In the genomic region with DNA sequence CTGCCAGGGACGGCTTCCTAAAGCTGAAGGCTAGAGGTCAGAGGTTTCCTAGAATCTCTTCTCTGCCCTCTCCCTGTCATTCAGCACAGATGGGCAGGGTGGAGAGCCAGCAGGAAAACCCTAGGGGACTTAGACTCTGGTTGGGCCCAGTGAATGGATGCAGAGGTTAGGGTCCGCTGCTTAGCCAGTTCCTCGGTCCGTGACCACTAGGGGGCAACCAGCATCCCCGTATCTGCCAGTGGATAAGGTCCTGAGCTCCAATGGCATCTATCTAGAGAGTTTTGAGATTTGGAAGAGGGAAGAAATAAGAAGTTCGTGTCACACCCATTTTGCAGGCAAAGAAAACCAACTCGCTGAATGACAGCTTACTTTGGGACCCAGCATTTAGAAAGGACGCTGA, we compare ENCODE assay signal across 8 mouse cellular contexts.
DNase-seq lines count a peak whose midpoint lies in the region; ATAC-seq and TF ChIP-seq lines count a peak whose summit lies in the region.

No protein-coding gene starts in this region.

- no peak for TF ChIP-seq POLR2A in ES-Bruce4 (IDR thresholded peaks at IDR 0.05; ENCODE audit: insufficient read depth, low read length)

- ATAC-seq in forebrain, embryonic 14.5 days: no peak; the same call in 1 of the 2 replicates
- no peak for ATAC-seq in forebrain, embryonic 13.5 days
- peak; percentile 77 for ATAC-seq in megakaryocyte progenitor cell, adult 5-6 weeks (replicated peaks; ENCODE audit: poor library complexity)
- ATAC-seq in stomach, postnatal 0 days (ENCODE audit: low FRiP score, low TSS enrichment): no peak

- TF ChIP-seq CTCF in ES-Bruce4 (IDR thresholded peaks at IDR 0.05; ENCODE audit: low read depth, low read length): peak; percentile 81
- peak; percentile 81 for TF ChIP-seq CTCF in gastrocnemius, adult 2 months (IDR thresholded peaks at IDR 0.05)
- TF ChIP-seq CTCF in stomach, postnatal 0 days (IDR thresholded peaks at IDR 0.05; ENCODE audit: low read depth): peak; percentile 83

- H3K36me3 ChIP-seq in forebrain, embryonic 14.5 days (ENCODE audit: control insufficient read depth, insufficient read depth, low read length): no peaks in the 10 kb centered on the region
- H3K36me3 ChIP-seq in forebrain, embryonic 13.5 days (ENCODE audit: poor library complexity, severe bottlenecking): no peaks in the 10 kb centered on the region
- H3K36me3 ChIP-seq in ES-Bruce4 (ENCODE audit: control insufficient read depth, insufficient read depth, low read length, poor library complexity, severe bottlenecking): no peaks in the 10 kb centered on the region
- H3K36me3 ChIP-seq in stomach, postnatal 0 days (ENCODE audit: control insufficient read depth, insufficient read depth, low read length): no peaks in the 10 kb centered on the region

- H3K27ac ChIP-seq in forebrain, embryonic 14.5 days (ENCODE audit: low read depth, low read length): no peak overlapping the region
- H3K27ac ChIP-seq in forebrain, embryonic 13.5 days: no peak overlapping the region
- H3K27ac ChIP-seq in ES-Bruce4 (ENCODE audit: insufficient read depth, low read length): no peak overlapping the region
- no peak overlapping the region for H3K27ac ChIP-seq in gastrocnemius, adult 2 months
- no peak overlapping the region for H3K27ac ChIP-seq in stomach, postnatal 0 days (replicated peaks)

- no peaks in the 10 kb centered on the region for H3K9me3 ChIP-seq in forebrain, embryonic 14.5 days (replicated peaks; ENCODE audit: control insufficient read depth, low read length)
- H3K9me3 ChIP-seq in forebrain, embryonic 13.5 days (replicated peaks): 0 out of 2 replicates have a peak, but pooled peaks cover 8% of the 10 kb centered on the region
- H3K9me3 ChIP-seq in ES-Bruce4 (replicated peaks; ENCODE audit: control insufficient read depth, insufficient read depth, low read length, poor library complexity, severe bottlenecking): no peaks in the 10 kb centered on the region
- H3K9me3 ChIP-seq in stomach, postnatal 0 days (ENCODE audit: control insufficient read depth, low read length): no peaks in the 10 kb centered on the region

- no peak overlapping the region for H3K4me3 ChIP-seq in forebrain, embryonic 14.5 days (ENCODE audit: low read depth, low read length)
- no peak overlapping the region for H3K4me3 ChIP-seq in forebrain, embryonic 13.5 days
- H3K4me3 ChIP-seq in ES-Bruce4 (ENCODE audit: low read depth, low read length): no peak overlapping the region
- H3K4me3 ChIP-seq in gastrocnemius, adult 2 months: no peak overlapping the region
- H3K4me3 ChIP-seq in stomach, postnatal 0 days (ENCODE audit: low read depth, low read length): no peak overlapping the region

- no peak overlapping the region for H3K9ac ChIP-seq in forebrain, embryonic 14.5 days (ENCODE audit: low read length)
- no peak overlapping the region for H3K9ac ChIP-seq in forebrain, embryonic 13.5 days
- no peak overlapping the region for H3K9ac ChIP-seq in ES-Bruce4 (ENCODE audit: low read depth, poor library complexity, severe bottlenecking)
- H3K9ac ChIP-seq in stomach, postnatal 0 days (ENCODE audit: low read length): no peak overlapping the region

- H3K4me2 ChIP-seq in forebrain, embryonic 14.5 days (ENCODE audit: low read length): no peak overlapping the region
- H3K4me2 ChIP-seq in forebrain, embryonic 13.5 days: no peak overlapping the region
- H3K4me2 ChIP-seq in stomach, postnatal 0 days (replicated peaks; ENCODE audit: low read depth): no peak overlapping the region

- intact Hi-C loops in gastrocnemius, adult 2 months (cut with DNase I): loop anchor here (1.0 kb wide), 1 partner anchor 244 kb away; no protein-coding TSS in a partner anchor

- WGBS in forebrain, embryonic 14.5 days: 20% methylated on average over 8 of the region's 8 CpGs
- WGBS in forebrain, embryonic 13.5 days: 22% methylated on average over 8 of the region's 8 CpGs
- 18% methylated on average over 8 of the region's 8 CpGs for WGBS in stomach, postnatal 0 days

- no peaks in the 10 kb centered on the region for H3K4me1 ChIP-seq in forebrain, embryonic 14.5 days (ENCODE audit: control insufficient read depth, insufficient read depth, low read length)
- 0 out of 2 replicates have a peak, but pooled peaks cover 3% of the 10 kb centered on the region for H3K4me1 ChIP-seq in forebrain, embryonic 13.5 days
- H3K4me1 ChIP-seq in ES-Bruce4 (ENCODE audit: control insufficient read depth, insufficient read depth, low read length): no peaks in the 10 kb centered on the region
- no peaks in the 10 kb centered on the region for H3K4me1 ChIP-seq in stomach, postnatal 0 days (replicated peaks; ENCODE audit: control insufficient read depth, insufficient read depth)

- peak; percentile 74 for DNase-seq in forebrain, embryonic 14.5 days (ENCODE audit: low spot score)
- DNase-seq in c-Kit-positive CD71-positive TER-119-positive erythroid progenitor cells, embryonic 14.5 days (ENCODE audit: low spot score): peak; percentile 17
- DNase-seq in gastrocnemius, adult 2 months: peak; percentile 69
- peak; percentile 83 to 85 for DNase-seq in kidney, postnatal 4 days
- peak; percentile 44 for DNase-seq in stomach, postnatal 0 days (ENCODE audit: low spot score)

- TF ChIP-seq EP300 in ES-Bruce4 (IDR thresholded peaks at IDR 0.05; ENCODE audit: insufficient read depth, low read depth, low read length): no peak
- TF ChIP-seq EP300 in stomach, postnatal 0 days (optimal IDR thresholded peaks at IDR 0.05): no peak

- H3K27me3 ChIP-seq in forebrain, embryonic 14.5 days (replicated peaks; ENCODE audit: control insufficient read depth, insufficient read depth, low read length): no peaks in the 10 kb centered on the region
- no peaks in the 10 kb centered on the region for H3K27me3 ChIP-seq in forebrain, embryonic 13.5 days
- no peaks in the 10 kb centered on the region for H3K27me3 ChIP-seq in ES-Bruce4 (ENCODE audit: control insufficient read depth, insufficient read depth, low read length, poor library complexity, severe bottlenecking)
- H3K27me3 ChIP-seq in stomach, postnatal 0 days (ENCODE audit: control insufficient read depth, insufficient read depth, low read length): no peaks in the 10 kb centered on the region

Comparison
In these comparisons a context has a peak if more than half of its experiments do, and no peak if none do; other contexts are left out.
1. DNase-seq: peak in every context shown above with its lines; median percentile 84 in kidney, postnatal 4 days; 74 in forebrain, embryonic 14.5 days; 69 in gastrocnemius, adult 2 months; 44 in stomach, postnatal 0 days; 17 in c-Kit-positive CD71-positive TER-119-positive erythroid progenitor cells, embryonic 14.5 days.